Mouse (Mus musculus) adipocyte (in vitro differentiated cells): ENCODE data around the gene Cc2d2b.

Experiments
- DNase-seq: peaks from one replicate; pipeline ENCODE4 v3.0.0-alpha.2; 2016; ENCODE audit warnings: low spot score

Cc2d2b gene

DNA sequence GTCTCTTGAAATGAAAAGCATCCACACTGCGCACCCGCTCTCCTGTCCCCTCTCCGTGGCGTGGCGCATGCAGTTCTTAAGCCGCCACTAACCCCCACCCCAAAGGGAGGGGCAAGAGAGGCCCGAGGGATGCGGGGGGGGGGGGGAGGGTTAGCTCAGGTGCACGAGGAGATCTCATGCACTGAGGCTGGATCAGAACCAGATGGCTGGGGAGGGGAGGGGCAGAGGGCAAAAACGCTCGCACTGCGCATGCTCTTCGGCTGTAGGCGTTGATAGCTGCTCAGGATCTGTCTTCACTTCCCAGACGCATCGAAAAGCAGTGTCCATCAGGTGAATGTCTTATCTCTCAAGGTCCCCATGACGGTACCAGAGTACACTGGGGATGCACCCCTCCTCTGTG, at the start of gene Cc2d2b:
Gene Cc2d2b, plus strand, starts transcription at position 195 of the 400 bp plus-strand sequence.
- no peak for DNase-seq

DNA sequence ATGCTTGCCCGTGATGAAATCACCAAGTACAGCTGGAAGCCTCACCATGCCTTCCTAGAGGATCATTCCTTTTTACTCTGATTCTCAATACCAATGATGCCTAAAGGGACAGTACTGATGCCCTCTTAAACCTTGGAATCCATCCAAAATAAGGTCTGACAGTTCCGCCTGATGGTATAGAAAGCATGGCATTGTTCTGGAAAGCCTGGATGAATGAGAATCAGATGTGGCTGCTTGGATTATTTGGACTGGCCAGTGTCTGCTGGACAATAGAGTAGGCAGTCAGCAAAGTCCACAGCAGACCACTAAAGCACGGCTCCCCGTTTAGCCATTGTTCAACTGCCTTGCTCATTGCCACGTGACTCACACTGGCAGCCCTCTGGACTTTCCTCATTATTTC, 48.7 kb upstream of the Cc2d2b start:
- DNase-seq, result no peak

DNA sequence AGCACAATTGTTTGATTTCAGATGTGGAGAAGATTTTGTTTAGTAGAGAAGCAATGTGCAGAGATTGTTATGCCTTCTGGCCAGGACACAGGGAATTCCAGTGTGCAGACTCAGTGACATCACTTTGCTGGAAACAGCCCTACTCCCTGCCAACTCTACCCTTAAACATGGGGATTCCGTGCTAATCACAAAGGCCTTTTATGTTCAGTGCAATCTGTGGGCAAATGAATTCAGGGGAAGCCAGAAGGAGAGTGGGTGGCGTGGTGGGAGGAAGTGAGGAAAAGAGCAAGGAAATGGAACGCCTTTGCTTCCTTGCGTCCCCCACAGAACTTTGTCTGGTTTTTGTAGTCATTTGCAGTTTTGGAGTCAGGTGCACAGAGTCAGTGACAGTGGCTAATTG, 46.1 kb upstream of the Cc2d2b start:
- peak; percentile 37 for DNase-seq

DNA sequence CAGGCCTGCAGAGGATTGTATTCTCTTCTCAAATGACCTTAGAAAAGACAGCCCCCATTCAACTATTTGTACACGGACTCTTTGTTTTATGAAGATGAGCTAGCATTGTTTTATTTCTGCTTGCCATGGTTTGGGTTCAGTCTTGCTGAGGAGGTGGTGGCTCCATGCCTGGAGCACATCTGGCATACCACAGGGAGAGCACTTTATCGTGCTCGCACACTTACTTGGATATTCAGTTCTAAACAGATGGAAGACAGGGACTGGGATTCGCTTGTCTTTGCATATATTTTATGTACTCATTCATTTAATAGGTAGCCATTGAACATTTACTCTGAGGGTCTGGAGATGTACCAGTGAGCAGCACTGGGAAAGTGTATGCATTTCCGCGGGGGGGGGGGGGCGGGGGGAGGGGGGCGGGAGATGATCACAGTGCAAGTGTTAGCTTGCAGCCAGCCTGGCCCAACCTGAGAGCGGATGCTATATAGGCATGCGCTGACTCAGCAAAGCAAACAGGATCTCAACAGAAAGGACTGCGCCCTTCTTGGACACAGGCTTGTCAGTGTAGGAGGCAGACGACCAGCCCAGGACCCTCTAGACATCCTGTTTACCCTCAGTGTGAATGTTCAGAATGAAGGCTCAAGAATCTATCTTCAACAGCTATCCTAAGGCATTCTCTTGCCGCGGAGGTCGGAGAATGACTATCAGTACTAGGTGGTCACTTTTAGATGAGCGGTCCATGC, 35.5 kb upstream of the Cc2d2b start:
- no peak for DNase-seq

DNA sequence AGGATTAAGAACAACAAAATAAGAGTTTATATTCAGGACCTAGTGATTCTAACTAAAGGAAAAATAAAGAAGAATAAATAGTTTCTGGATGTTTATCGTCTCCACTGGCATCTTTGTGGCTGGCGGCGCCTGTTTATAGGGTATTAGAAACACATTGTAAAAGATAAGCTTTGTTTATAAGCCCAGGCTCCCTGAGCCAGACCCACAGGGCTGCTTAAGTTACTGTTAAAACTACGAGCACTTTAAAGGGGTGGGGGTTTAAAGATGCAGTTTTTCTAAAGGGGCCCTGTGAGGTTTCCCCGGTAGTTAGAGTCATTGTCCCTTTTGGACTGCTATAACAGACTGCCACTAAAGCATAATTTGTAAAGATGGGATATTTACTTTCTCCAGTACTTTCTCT, 33.9 kb upstream of the Cc2d2b start:
- no peak for DNase-seq

DNA sequence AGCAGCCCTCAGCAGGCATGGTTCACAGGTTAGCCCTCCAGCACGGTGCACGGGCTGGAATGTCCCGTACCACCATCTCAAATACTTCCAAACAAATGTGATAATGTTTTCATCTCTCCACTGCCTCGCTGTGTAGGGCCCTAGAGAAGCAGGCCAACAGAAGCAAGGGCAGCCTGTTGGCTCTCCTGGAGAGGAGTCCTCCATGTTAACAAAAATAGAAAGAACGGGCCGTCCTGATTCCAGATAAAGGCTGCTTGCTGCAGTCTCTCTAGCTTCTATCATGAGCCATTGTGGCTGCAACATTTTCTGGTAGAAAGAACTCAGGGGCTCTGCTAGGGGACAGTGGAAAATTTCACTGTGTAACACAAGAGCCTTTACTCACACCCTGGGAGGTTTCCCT, 31.6 kb upstream of the Cc2d2b start:
- no peak for DNase-seq

DNA sequence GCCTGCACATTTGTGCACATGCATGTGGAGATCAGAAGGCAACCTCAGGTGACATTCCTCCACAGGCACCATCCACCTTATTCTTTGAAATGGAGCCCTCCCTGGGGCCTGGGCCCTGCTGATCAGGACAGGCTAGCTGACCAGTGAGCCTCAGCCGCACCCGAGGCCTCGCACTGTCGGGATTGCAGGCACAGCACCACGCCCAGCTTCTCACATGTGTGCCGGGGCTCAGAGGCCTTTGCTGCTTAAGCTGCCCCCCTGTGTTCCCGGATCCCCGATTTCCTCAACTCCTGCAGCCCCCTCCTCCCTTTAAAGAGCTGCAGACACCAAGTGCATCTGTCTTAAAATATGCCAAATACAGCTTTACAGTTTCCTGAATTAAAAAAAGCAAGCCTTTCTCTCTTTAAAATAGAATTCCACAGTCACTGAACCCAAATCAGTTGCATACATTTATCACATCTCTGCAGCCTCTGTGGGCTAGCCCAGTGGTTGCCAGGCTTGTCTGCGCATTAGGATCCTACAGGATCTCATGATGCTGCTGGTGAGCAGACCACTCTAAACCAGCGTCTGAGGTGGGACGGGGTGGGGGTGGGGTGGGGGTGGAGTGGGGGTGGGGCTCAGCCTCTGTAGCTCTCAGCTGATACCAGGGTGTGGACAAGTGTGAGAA, 29.0 kb upstream of the Cc2d2b start:
- no peak for DNase-seq

DNA sequence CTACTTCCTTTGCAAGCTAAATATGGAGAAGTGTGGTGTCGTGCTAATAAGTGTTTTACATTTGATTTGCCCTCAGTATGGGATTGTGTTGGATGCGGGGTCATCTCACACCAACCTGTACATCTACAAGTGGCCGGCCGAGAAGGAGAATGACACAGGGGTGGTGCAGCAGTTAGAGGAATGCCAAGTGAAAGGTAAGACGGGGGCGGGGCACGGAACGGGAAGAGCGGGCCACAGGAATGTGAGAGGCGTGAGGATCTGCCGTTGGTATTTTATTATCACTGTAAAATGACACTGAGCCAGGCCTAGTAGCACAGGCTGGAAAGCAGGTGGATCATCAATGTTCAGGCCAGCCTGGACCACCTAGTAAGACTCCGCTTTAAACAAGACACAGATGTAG, 28.2 kb upstream of the Cc2d2b start:
- DNase-seq, result no peak

DNA sequence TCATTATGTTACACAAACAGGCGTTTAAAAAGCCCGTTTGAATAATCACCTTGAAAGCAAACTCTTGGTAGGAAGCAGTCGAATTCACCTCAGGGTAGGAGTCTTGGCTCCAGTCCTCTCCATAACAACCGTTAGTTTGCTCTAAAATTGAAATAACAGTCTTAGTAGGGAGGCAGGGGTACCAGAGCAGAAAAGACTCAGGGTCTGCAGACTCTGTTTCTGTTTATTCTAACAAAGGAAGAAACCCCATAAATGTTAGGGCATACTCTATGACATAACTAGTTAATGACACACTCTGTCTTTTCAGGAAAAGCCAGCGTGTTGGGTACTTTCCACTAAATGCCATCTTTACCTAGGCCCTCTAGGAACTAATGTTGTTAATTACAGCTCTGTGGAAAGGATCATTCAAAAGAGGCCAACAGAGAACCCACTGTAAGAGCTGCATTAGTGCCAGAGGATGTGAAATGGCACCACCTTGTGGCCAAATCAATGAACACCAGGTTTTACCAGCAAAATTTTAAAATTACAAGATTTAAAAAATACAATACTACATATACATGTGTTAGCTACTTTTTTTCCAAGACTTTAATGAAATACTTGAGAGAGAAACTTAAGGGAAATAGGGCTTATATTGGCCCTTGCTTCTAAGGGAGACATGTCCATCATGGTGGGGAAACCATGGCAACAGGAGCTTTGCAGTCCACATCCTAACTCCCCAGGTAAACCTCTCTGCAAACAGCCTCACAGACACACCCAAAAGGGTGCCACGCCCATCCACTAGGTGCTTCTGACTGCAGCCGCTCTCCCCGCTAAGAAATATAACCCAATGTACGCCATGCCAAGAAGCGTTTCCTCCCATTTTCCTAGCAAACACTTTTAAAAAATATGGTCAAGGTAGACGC, 26.2 kb upstream of the Cc2d2b start:
- peak; percentile 74 for DNase-seq

- no peak for DNase-seq
Observed at GRCm38 (mm10) chr19:40723516-40723915, 25.0 kb upstream of the Cc2d2b start.

GRCm38 (mm10) chr19:40726148-40726547, 22.4 kb upstream of the Cc2d2b start:
- no peak for DNase-seq

DNA sequence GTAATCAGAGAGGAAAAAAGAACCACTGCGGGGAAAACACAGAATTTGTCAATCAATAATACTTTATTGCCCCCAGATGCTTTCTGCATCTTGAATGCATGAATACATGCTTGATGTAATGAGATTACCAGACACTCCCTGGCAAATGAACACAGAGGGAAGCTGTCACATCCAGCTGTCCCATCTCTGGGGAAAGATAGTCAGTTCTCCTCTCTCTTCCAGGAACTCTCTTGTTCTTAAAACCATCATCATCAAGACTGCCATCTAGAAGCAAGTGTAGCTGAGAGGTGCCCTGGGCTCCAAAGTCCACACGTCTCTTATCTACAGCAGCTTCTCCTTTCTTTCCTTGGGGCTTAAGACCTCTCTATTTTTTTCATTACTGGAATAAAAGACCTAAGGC, 21.9 kb upstream of the Cc2d2b start:
- DNase-seq, result no peak

DNA sequence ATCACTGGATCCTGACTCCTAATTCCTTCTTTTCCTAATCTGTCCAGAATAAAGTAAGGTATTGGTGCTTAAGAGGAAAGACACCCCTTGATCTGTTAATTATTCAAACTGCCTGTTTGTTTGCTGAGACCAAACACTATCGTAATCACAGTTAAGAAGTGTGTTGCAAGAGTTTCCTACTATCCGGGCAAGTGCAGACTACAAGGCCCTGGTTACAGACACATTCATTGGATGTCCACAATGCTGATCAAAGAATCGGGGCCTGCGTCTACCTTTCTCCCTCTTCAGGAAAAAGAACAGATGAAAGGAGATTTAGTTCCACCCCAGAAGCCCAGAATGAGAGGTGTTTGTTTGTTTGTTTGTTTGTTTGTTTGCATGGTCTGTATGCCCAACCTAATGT, 20.3 kb upstream of the Cc2d2b start:
- DNase-seq, result no peak

DNA sequence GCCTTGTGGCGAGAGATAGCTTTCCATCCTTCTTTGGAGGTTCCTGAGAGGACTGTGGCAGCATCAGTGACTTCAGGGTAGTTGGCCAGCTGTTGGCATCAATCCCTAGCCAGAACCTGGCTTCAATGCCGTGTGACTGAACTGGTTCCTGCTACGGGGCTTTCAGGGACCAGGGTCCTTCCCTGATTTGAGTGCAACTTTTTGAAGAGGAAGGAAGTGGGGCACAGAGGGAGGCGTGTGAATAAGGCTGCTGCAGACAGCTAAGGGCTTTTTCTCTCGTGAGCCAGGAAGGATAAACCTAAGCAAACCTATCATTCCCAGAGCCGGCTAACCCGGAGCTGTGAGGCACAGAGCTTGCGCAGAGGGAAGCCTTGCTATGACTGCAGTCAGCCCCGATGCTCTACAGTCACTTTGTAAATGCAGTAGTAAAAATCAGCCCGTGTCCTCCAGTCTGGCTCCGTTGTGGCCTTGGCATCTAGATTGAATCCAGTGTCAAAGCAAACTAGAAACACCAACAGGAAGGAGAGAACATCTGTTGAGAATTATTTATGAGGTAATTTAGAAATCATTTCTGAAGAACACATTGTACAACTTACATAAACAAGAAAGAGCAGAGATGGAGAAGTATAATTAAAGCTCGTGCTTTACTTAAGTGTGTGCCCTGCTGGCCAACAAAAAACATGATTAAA, 19.7 kb upstream of the Cc2d2b start:
- DNase-seq, result no peak

DNA sequence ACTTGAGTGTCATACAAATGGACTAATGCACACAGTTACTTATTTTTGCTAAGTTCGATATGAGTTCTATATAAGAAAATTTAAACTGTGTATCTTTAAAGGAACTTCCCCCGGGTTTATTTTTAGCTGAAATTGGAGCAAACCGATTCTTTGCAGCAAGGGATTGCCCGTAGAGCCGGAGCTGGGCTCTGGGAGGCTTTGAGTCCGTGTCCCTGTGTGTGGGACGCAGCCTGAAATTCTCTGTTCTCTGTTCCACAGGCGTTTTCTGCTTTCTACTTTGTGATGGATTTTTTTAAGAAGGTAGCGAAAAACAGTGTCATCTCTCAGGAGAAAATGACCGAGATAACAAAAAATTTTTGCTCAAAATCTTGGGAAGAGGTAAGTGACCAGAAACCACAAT, 15.1 kb upstream of the Cc2d2b start:
- DNase-seq, result no peak

- DNase-seq, result no peak
Observed at GRCm38 (mm10) chr19:40733849-40734248, 14.7 kb upstream of the Cc2d2b start.

DNA sequence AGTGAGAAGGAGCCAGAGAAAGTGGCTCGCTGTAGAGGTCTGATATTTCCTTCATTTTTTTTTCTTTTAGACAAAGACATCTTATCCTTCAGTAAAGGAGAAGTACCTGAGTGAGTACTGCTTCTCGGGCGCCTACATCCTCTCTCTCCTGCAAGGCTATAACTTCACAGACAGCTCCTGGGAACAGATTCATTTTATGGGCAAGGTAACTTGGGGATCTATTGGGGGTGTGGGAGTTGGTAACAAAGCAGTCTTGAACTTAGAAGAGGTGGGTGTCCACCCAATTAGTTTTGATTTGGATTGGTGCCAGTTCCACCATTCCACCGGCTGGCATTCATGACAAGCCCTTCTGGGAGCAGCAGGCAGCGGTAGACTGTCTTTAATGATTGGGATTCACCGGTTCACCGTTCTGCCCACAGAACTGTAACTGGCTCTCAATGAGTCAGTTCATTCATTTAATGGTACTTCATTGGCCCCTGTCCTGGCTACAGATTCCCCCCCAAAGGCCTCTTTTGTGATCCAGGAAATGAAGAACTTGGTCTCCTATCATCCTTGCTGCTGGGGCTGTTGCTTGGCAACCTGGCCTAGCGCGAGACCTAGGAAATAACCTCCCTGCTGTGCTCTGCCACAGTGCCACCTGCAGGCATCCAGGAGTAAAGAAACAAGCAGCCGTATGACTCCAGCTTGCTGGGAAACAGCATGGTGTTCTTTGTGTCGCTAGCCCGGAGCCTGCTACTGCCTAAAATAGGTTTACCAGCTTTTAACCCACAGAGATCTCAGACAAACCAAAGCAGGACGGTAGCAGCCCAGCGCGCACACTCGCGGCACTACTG, 11.7 kb upstream of the Cc2d2b start:
- DNase-seq, result peak; percentile 36

DNA sequence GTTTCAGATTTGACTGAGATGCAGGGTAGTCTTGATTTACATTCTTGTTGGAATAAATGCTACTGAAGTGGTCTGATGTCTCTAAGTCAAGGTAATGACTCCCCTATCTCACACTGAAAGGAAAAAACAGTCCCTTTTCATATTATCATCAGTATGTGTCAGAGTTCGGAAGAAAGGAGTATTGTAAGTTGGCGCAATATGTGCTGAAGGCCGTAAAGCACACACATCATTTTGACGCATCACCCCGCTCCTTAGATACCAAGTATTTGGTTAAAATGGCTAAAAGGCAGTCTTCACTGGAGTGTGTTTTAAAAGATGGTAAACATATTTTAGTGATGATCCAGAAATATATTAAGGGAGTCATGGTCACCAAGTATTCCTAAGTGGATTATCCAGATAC, 10.9 kb upstream of the Cc2d2b start:
- no peak for DNase-seq

GRCm38 (mm10) chr19:40738683-40739324, 9.7 kb upstream of the Cc2d2b start:
- no peak for DNase-seq

- DNase-seq, result peak; percentile 35
Observed at GRCm38 (mm10) chr19:40746603-40747002, 1.9 kb upstream of the Cc2d2b start.

- DNase-seq, result peak; percentile 32
Observed at GRCm38 (mm10) chr19:40754311-40754710, 5.8 kb downstream of the Cc2d2b start.
